Mouse (Mus musculus): Measurements from ENCODE around the gene Kcnmb2. TPM values are rescaled to one million over a fixed set of nuclear protein-coding genes. Genes with fewer than 3 reads are reported as not detected.

Kcnmb2 gene
- polyA plus RNA-seq (2015; fragmentation: Nextera tagmentation; extraction: Ambion mirVana) = 0.40 and 0.51 TPM in 2 replicates

DNA sequence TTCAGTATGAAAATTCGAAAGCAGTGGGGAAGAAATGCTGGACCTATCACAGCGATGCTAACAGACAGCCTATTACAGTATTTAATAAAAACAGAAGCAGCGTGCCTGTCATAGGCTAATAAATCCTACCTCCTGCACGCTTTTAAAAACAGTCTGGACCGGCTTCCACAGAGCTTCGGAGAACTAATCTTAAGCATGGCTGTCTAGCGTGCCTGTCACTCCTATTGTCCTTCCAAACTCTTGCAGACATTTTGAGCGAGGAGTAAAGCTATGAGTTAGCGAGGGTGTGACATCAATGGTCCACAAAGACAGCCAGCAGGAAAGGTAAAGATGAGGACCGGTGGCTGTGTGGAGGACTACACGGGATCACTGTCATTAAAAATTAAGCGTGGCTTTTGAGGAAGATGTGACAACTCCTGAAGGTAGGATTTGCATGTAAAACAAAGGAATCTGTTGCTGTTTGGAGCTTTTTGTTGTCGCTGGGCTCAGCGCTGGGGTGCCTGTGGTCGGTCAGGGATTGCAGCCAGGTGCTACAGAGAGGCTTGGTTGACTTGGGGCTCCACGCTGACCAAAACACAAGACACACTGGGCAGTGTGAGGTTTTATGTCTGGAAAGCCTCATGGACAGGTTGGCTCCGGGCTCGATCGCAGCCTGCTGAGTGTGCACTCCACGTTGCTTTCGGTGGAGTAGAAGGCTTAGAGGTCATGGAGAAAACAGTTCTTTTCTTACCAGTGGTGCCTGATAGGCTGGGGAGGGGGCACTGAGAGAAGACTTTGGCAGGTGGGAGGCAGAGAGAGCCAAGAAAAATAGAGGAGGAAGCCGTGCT lies at the start of gene Kcnmb2:
Gene Kcnmb2, plus strand, starts transcription at position 4 of the 827 bp plus-strand sequence.
- no peaks in the 10 kb centered on the region for H3K27me3 ChIP-seq (replicated peaks; ENCODE audit: control insufficient read depth, insufficient read depth, low read length)
- no peaks in the 10 kb centered on the region for H3K36me3 ChIP-seq (ENCODE audit: control insufficient read depth, insufficient read depth)
- no peak within 1 kb of the TSS for H3K9ac ChIP-seq (ENCODE audit: low read depth, low read length)
- H3K4me2 ChIP-seq (replicated peaks; ENCODE audit: low read depth) = peak within 1 kb of the TSS; percentile 52
- no peaks in the 10 kb centered on the region for H3K9me3 ChIP-seq (ENCODE audit: control insufficient read depth)
- no peak for TF ChIP-seq CTCF (IDR thresholded peaks at IDR 0.05; ENCODE audit: low read depth)
- H3K4me3 ChIP-seq (ENCODE audit: low read depth, low read length) = peak within 1 kb of the TSS; percentile 1; the same call in 1 of the 2 replicates
- WGBS = 8% methylated on average over 22 of the region's 22 CpGs
- ATAC-seq = no peak
- H3K27ac ChIP-seq (ENCODE audit: low read depth, low read length) = no peak within 1 kb of the TSS
- H3K4me1 ChIP-seq (replicated peaks; ENCODE audit: control insufficient read depth, insufficient read depth, low read length) = no peaks in the 10 kb centered on the region; the same call in 1 of the 2 replicates

DNA sequence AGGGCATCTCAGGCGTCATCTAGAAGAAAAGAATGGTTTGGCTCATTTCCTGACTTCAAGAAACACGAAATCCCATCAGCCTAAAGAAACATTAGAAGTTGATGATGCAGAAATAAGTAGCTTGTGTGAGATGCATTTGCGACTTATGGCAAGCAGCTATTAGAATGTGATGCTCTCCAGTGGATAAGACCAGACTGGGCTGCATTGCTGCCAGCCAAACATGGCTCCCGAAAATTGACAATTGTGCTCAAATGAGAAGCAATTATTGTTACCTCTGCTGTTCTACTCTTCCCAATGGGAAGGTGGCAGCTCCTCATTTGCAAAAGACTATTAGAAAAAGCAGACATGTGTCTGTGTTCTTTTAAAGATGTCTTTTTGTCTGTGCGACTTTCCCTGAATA lies 38.8 kb upstream of the Kcnmb2 start:
- Histone ChIP-seq H3K36me3 (ENCODE audit: control insufficient read depth, insufficient read depth) (no peaks in the 10 kb centered on the region), H3K4me1 (replicated peaks; ENCODE audit: control insufficient read depth, insufficient read depth, low read length) (no peaks in the 10 kb centered on the region), H3K9me3 (ENCODE audit: control insufficient read depth) (no peaks in the 10 kb centered on the region), H3K4me3 (ENCODE audit: low read depth, low read length) (no peak overlapping the region), H3K27me3 (replicated peaks; ENCODE audit: control insufficient read depth, insufficient read depth, low read length) (no peaks in the 10 kb centered on the region), H3K9ac (ENCODE audit: low read depth, low read length) (no peak overlapping the region), H3K4me2 (replicated peaks; ENCODE audit: low read depth) (no peak overlapping the region), H3K27ac (ENCODE audit: low read depth, low read length) (no peak overlapping the region)
- TF ChIP-seq CTCF (IDR thresholded peaks at IDR 0.05; ENCODE audit: low read depth) = no peak
- 85% methylated on average over 5 of the region's 5 CpGs for WGBS
- no peak for ATAC-seq

DNA sequence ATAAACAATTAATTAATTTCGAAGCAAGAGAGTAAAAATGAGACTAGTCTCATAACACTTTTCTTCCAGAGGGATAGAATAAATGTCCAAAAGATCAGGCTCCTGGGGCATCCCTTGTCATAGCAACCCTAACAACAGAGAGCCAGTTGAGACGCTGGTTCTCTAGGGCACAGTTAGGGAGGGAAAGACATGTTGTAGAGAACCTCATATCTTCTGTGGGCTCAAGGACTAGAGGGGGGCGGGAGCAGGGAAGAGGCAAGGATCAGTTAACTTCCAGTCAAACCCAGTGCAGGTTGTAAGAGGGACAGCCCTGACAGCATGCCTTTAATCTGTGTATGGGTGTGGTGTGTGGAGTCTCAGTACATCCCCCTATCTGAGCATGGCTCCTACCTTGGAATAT lies 38.2 kb upstream of the Kcnmb2 start:
- 83% methylated on average over 3 of the region's 3 CpGs for WGBS
- TF ChIP-seq CTCF (IDR thresholded peaks at IDR 0.05; ENCODE audit: low read depth) = no peak

DNA sequence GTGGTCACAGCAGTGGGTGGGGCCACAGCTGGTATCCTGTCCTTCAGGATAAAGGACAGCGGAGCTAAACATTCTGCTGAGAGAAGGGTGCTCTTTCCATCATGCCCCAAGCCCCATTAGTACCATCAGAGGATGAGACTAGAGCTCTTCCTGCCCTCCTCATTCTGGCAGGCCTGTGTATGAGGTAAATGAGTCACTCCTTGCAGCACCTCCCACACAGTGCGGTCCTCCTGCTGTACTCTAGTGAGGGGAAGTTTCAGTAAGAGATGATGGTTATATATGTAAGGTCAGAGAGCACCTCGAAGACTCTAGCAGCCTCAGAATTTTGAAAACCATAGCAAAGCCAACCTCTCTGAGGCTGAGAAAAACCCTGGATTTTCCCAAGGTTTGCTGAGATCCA lies 30.8 kb upstream of the Kcnmb2 start:
- ATAC-seq = no peak
- no peak for TF ChIP-seq CTCF (IDR thresholded peaks at IDR 0.05; ENCODE audit: low read depth)
- Histone ChIP-seq H3K4me1 (replicated peaks; ENCODE audit: control insufficient read depth, insufficient read depth, low read length) (no peaks in the 10 kb centered on the region), H3K36me3 (ENCODE audit: control insufficient read depth, insufficient read depth) (no peaks in the 10 kb centered on the region), H3K27ac (ENCODE audit: low read depth, low read length) (no peak overlapping the region), H3K4me3 (ENCODE audit: low read depth, low read length) (no peak overlapping the region), H3K9me3 (ENCODE audit: control insufficient read depth) (no peaks in the 10 kb centered on the region), H3K27me3 (replicated peaks; ENCODE audit: control insufficient read depth, insufficient read depth, low read length) (no peaks in the 10 kb centered on the region), H3K4me2 (replicated peaks; ENCODE audit: low read depth) (no peak overlapping the region), H3K9ac (ENCODE audit: low read depth, low read length) (no peak overlapping the region)
- WGBS = 77% methylated on average over 3 of the region's 3 CpGs

More for the DNA sequence above, 38.2 kb upstream of the Kcnmb2 start:
- Histone ChIP-seq H3K36me3 (ENCODE audit: control insufficient read depth, insufficient read depth) (no peaks in the 10 kb centered on the region), H3K4me3 (ENCODE audit: low read depth, low read length) (no peak overlapping the region), H3K27ac (ENCODE audit: low read depth, low read length) (no peak overlapping the region), H3K9ac (ENCODE audit: low read depth, low read length) (no peak overlapping the region), H3K27me3 (replicated peaks; ENCODE audit: control insufficient read depth, insufficient read depth, low read length) (no peaks in the 10 kb centered on the region), H3K9me3 (ENCODE audit: control insufficient read depth) (no peaks in the 10 kb centered on the region), H3K4me2 (replicated peaks; ENCODE audit: low read depth) (no peak overlapping the region), H3K4me1 (replicated peaks; ENCODE audit: control insufficient read depth, insufficient read depth, low read length) (no peaks in the 10 kb centered on the region)
- no peak for ATAC-seq

DNA sequence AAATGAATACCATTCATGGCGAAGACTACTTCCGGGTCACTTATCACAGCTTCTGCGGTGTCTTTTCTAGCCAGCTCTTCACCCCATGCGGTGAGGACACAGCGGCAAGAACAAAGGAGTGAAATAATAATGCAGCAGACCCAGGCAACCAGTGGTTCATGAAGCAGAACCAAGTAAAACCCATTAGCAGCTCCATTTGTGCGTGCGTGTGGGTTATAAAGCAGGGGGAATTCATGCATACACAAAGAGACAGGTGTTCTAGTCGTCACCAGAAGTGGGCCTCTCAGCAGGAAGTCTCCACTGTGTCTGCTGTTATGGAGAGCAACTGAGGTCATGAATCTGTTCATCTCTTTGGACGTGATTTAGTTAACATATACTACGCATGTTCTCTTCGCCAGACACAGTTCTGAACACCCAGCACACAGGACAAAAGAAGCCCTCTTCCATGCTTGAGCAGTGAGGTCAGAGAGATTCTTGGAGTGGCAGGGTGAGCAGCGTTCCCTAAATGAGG lies 19.6 kb upstream of the Kcnmb2 start:
- Histone ChIP-seq H3K9ac (ENCODE audit: low read depth, low read length) (no peak overlapping the region), H3K4me3 (ENCODE audit: low read depth, low read length) (no peak overlapping the region), H3K9me3 (ENCODE audit: control insufficient read depth) (no peaks in the 10 kb centered on the region), H3K27ac (ENCODE audit: low read depth, low read length) (no peak overlapping the region), H3K36me3 (ENCODE audit: control insufficient read depth, insufficient read depth) (no peaks in the 10 kb centered on the region), H3K27me3 (replicated peaks; ENCODE audit: control insufficient read depth, insufficient read depth, low read length) (no peaks in the 10 kb centered on the region), H3K4me1 (replicated peaks; ENCODE audit: control insufficient read depth, insufficient read depth, low read length) (no peaks in the 10 kb centered on the region), H3K4me2 (replicated peaks; ENCODE audit: low read depth) (no peak overlapping the region)
- no peak for ATAC-seq
- 84% methylated on average over 12 of the region's 12 CpGs for WGBS
- TF ChIP-seq CTCF (IDR thresholded peaks at IDR 0.05; ENCODE audit: low read depth) = no peak

DNA sequence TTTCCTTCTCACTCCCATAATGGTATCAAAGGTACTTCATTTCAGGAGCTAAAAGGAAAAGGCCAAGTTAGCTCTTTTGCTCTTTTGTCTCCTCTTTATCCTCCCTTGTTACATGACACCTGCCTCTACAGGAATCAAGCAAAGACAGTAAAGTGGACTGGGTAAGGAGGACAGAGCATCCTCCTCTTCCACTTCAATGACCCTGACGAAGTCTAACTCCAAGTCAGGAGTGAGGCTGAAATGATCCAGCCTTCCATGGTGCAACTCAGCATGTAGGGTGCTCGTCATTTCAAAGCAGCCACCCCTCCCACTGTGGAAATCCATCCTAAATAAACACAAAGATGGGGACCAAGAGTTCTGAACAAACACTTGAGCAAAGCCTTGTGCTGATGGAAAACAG lies 9.7 kb upstream of the Kcnmb2 start:
- H3K9me3 ChIP-seq (ENCODE audit: control insufficient read depth) = no peaks in the 10 kb centered on the region
- TF ChIP-seq CTCF (IDR thresholded peaks at IDR 0.05; ENCODE audit: low read depth) = no peak
- H3K36me3 ChIP-seq (ENCODE audit: control insufficient read depth, insufficient read depth) = no peaks in the 10 kb centered on the region
- no peak overlapping the region for H3K9ac ChIP-seq (ENCODE audit: low read depth, low read length)
- WGBS = 62% methylated on average over 2 of the region's 2 CpGs
- H3K4me1 ChIP-seq (replicated peaks; ENCODE audit: control insufficient read depth, insufficient read depth, low read length) = no peaks in the 10 kb centered on the region
- no peak overlapping the region for H3K27ac ChIP-seq (ENCODE audit: low read depth, low read length)
- H3K27me3 ChIP-seq (replicated peaks; ENCODE audit: control insufficient read depth, insufficient read depth, low read length) = no peaks in the 10 kb centered on the region
- no peak overlapping the region for H3K4me3 ChIP-seq (ENCODE audit: low read depth, low read length)
- ATAC-seq = no peak
- H3K4me2 ChIP-seq (replicated peaks; ENCODE audit: low read depth) = no peak overlapping the region

All from intestine, postnatal 0 days (tissue).